Mouse (Mus musculus): ENCODE data around the gene Rxfp4.

The Rxfp4 gene

DNA sequence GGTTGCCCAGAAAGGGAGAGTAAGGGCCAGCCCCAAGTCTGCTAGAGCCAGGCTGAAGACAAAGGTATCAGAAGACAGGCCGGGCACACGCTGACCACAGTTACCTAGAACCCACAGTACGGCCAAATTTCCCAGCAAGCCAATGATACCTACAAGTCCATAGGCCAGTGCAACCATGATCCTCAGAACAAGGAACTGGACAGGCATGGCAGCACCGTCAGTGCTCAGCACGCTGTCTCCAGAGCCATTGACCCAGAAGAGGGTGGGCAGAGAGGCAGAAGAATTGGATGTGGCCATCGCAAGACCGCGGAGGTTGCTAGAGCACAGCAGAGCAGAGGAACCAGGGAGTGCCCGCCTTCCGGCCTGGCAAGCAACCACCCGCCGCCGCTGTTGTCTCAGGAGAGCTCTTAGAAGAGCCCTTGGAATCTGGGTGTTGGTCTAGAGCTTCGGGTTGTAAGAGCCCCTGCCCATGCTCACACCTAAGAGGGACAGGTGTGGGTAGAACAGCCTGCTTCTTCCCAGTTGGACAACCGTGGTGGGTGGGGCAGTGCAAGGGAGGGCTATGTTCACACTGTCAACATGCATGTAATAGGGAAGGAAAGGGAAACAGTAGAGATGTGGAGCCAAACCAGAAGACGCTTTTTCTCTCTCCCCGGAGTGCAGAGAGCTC is at the start of gene Rxfp4:
Gene Rxfp4, minus strand, starts transcription at position 297 of the 670 bp plus-strand sequence.
- no peak for DNase-seq

DNA sequence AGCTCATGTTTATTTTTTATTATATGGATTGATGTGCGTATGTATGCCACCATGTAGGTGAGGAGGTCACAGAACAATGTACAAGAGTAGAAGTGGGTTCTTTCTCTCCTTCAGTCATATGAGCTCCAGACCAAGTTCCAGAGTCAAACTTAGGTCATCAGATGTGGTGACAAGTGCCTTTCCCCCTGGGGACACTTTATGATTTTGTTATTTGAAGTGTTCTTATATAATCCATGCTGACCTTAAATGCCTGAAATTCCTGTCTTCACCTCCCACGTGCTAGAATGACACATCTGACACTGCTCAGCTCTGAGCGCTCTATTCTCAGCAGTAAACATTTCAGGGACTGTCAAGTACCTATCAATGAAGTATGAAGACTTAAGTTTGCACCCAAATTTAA is 48.3 kb upstream of the Rxfp4 start:
- DNase-seq: no peak

DNA sequence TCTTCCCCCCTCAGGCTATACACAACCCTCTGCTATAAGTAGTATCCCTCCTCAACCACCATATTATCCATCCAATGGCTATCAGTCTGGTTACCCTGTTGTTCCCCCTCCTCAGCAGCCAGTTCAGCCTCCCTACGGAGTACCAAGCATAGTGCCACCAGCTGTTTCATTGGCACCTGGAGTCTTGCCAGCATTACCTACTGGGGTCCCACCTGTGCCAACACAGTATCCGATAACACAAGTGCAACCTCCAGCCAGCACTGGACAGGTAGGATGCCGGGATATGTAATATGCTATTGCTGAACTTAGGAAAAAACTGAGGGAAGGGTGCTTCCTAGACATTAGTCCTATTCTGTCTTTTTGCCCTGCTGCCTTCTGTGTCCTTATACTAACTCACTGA is 47.3 kb upstream of the Rxfp4 start:
- no peak for DNase-seq

DNA sequence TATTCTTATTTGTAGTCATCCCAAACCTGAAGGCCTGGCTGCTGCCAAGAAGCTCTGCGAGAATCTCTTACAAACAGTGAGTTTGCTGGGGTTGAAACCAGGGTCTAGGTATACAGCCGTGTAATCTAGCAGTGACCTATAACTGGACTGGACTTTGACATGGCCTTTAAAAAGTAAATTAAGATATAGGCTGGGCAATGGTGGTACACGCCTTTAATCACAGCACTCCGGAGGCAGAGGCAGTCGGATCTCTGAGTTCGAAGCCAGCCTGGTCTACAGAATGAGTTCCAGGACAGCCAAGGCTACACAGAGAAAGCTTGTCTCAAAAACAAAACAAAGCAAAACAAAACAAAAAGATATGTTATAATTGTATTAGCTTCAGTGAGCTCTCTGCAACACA is 45.9 kb upstream of the Rxfp4 start:
- no peak for DNase-seq

DNA sequence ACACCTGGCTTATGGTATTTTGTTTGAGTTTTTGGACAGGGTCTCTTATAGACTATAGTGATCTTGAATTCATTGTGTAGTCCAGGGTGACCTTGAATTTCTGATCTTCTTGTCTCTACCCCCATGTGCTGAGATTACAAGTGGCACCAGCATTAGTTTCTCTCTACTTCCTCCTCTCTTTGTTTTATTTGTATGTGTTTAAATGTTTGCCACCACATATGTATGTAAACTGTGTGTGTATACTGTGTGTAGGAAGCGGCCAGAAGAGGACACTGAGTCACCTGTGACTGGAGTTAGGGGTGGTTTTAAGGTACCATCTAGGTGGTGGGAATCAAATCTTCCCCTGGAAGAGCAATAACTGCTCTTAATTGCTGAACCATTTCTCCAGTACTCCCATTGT is 45.1 kb upstream of the Rxfp4 start:
- no peak for DNase-seq

DNA sequence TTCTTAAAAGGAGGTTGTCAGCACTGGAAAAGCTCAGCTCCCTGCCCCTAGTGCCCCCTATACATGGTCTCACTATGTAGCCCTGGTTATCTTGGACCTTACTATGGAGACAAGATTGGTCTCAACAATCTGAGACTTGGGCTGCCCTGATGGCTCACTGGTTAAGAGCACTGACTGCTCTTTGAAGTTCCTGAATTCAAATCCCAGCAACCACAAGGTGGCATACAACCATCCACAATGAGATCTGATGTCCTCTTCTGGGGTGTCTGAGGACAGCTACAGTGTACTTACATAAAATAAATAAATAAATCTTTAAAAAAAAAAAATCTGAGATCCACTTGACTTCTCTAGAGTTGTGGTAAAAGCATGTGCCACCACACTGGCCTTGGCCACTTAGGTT is 42.6 kb upstream of the Rxfp4 start:
- no peak for DNase-seq

DNA sequence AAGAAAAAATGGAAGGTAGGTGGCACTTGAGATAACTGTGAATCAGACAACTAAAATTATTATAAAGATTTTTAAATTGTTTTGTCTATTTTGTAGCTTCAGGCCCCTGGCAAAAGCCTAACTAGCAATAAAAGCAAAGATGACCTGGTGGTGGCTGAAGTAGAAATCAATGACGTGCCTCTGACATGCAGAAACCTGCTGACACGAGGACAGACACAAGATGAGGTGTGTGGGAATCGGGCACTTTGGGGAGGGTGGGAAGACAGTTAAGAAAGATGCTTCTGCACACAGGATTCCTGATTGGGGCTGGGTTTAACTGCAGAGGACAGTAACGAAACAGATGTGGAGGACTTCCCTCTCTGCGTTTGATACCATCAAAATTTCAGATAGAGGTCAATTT is 36.1 kb upstream of the Rxfp4 start:
- no peak for DNase-seq

DNA sequence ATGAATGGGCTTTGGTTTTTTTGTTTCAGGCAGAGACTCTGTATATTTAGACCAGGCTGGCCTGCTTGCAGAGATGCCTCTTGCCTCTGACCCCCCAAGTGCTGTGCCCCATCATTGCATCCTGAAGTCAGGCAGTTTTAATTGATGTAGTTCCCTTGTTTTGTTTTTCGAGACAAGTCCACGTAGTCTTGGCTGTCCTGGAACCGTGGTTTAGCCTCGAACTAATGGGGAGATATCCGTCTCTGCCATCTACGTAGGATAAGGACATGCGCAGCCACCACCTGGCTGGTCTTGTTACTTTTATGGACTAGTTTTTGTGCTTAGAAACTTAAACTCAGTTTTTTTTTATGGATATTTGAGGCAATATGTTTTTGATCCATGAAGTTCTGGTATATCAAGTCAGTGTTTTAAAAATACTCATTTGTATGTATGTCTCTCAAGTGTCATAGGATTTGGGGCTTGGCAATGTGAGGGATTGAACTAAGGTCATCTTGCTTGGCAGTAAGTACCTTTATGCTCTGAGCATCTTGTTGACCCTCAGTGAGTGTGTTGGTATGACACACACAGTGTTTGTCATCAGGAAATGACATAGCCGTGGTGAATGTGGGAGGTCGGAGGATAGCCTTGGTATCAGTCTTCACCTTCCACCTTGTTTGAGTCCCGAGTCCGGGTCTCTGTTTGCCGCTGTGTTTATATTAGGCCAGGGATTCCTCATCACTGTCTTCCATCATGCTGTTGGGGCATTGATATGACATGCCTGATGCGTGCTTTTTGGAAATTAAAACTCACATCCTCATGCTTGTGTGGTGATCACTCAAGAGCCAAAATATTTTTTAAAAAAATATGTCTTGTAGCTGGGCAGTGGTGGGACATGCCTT is 34.0 kb upstream of the Rxfp4 start:
- peak; percentile 12 to 13 for DNase-seq

DNA sequence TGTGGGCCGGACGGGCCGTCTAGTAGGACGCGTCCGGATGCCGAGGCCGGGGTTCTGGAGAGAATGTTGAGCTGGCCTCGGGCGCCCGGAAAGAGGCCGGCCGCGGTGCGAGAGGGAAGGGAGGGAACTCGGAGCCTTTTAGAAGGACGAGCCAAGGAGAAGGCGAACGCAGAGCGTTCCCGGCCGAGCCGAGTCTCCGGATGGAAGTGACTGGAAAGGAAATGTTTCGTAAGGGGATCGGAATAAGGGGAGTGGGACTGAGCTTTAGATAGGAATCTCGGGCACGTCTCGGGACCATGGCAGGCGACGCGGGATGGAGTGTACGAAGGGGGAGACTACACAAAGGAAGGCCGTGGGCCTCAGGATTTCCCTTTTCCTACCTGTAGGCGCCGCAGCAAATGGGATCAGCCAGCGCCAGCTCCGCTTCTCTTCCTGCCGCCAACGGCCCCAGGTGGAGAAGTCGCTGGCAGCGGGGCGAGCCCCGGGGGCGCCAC is 33.1 kb upstream of the Rxfp4 start:
- DNase-seq: no peak

DNA sequence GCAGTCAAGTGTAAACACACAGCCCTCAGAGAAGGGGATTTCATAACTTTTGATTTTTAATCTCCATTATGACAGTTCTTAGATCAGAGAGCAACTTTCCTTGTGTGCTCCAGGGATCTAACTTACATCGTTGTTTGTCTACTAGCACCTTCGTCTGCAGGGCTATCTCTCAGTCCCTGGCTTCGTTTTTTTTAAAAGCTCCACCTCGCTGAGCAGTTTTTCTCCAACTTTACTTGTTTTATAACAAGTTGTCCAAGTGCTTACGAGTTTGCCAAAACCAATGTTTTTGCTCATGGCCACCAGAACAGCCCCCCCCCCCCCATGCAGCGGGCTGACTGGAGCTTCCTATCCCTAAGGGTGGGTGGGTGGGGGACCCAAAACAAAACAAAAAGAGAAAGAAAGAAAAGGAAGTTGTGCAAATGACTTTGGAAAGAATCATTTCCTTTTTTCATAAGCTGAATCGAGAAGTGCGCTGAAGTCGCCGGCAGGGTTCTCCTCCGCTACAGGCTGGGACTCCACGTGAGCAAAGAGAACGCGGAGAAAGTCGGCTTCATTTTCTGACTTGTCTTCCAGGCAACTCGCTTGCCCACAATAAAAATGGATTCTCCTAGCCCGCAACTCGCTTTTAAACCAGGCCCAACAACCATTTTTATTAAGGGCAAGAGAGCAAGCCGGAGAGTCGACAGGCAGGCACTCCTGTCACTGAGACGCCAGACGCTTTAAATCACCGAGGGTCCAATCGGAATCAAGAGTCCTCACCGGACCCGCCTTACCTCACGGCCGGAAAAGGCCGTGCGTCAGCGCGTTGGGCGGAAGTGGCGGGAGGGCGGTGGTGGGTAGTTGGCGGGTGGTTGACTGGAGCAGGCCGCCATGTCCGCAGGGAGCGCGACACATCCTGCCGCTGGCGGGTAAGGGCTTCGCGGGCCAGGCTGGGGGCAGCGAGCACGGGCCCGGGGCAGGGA is 32.3 kb upstream of the Rxfp4 start, which contains the start of gene Khdc4:
Gene Khdc4, plus strand, starts transcription at position 824 of the 962 bp plus-strand sequence.
- DNase-seq: peak; percentile 96

DNA sequence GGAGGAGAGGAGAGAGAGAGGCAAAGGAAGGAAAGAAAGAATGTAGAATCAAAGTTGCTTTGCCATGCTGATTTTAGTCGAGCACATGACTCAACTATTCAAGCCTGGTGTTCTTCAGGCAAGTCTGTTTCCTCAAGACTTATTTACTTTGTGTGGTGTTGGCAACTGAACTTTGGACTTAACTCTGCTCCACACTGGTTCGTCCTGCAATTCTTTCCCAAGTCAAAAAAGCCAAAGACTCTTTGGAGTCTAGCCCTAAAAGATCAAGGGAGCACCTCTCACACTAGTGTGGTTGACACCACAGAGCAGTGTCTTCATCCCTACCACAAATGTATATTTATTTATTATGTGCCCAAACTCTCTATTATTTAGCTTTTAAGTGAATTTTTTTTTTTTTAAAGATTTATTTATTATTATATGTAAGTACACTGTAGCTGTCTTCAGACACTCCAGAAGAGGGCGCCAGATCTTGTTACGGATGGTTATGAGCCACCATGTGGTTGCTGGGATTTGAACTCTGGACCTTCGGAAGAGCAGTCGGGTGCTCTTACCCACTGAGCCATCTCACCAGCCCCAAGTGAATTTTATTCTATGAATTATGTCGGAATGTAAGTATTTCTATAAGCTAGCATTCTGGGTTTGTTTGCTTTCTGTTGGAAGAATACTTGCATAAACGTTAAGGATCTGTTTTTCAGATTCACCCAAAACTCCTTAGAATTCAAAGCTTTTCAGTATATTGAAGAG is 31.5 kb upstream of the Rxfp4 start:
- DNase-seq: no peak

DNA sequence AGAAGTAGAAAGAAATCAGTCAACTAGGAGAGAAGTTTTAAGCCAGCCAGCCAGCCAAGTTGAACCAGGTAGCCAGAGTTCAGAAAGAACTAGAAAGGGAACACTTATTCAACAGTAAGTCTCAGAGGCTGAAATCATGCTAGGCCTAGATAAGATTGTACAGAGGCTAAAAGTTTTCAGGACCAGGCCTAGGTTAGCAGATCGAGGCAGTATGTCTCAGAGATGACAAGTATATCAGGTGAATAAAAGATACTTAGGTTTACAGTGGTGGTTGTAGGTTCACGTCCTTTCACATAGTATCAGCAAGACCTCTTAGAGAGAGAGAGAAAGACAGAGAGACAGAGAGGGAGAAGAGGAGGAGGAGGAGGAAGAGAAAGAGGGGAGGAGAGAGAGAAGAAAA is 30.9 kb upstream of the Rxfp4 start:
- DNase-seq: no peak

DNA sequence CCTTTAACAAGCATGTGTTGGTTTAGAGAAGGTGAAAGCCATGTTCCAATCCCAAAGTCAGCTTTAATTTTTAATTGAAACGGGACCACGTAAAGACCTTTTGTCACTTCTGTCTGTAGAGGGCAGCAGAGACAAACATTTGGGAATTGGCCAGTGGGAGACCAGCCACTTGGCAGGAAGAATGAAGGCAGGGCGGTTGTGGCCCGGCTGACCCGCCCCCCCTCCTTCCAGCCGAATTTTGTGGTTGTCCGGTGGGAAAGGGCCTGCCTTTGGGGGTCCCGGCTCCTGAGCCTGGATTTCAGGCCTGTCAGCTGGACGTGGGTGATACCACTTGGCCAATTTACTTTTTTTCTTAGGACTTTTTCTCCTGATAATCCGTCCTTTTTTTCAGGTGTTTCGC is 24.5 kb upstream of the Rxfp4 start:
- DNase-seq: peak; percentile 68

DNA sequence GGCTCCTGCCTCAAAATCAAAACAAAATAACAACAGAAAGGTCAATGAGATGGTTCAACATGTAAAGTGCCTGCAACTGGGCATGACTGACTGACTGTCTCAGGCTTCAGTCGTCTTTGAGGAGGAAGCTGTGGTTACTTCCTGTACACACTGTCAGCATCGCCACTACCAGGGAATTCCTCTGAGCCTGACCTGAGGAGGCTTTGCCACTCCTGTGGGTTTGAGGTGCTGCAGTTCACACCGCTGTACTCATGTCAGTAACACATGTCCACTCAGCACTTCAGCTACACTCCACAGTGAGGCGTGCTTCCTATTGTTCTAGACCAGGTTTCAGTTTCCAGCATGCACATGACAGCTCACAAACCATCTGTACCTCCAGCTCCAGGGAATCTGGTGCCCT is 11.2 kb upstream of the Rxfp4 start:
- DNase-seq: peak; percentile 46 to 54

DNA sequence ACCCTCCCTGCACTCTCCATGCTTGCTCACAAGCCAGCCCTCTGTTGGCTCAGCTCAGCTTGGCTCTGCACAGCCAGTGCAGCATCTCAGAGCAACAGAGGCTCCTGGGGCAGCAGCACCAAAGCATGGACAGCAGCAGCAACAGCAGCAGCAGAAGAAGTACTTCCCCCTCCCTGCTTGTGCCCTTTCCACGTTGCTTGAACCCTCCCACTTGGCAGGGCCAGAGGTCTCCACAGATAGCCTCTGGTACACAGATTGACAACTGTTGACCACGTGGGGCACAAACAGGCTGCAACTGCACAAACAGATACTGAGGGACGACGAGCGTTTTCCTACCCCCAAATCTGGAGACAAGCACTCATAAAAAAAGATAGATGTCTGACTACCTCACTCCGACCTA is 6.9 kb upstream of the Rxfp4 start:
- no peak for DNase-seq

DNA sequence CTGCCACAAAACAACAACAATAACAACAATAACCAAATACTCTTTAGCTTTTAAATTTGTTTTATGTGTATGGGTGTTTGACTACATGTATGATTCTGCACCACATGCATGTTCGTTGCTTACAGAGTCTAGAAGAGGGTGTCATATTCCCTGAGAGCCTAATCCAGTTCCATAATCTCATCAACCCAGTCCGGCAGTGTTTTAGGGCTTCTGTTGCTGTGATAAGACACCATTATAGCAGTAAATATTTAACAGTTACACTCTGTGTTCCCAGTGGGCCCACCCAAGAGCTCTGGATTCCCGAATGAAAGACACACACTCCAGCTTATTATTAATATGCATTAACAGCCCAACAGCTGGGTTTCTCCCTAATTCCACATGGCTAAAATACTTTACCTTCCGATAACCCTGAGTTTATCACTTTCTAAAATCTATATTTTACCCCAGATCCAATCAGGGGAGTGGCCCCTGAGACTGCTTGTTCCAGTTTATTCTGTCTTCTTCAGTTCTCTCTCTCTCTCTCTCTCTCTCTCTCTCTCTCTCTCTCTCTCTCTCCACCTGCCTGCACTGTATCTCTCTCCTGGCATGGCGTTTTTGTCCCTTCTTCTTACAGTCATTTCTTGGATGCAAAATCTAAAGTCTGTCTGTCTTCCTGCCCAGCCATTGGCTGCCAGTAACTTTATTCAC is 5.6 kb upstream of the Rxfp4 start:
- no peak for DNase-seq

DNA sequence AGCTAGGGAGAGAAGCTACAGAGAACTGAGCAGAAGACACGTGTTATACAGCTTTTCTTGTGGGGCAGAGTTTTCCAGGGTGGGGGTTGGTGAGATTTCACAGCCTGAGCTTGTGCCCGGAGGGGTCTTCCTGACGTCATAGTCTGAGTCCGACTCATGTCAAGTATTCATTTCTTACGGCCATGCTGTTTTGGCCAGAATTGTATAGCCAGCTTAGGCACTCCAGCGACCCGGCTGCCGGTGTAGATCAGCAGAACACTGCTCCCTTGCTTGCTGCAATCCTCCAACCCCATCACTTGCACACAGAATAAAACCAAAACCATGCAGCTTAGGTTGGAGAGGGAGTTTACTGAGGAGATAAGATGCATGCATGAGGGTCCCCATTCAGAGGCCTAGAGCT is 2.7 kb upstream of the Rxfp4 start:
- no peak for DNase-seq

DNA sequence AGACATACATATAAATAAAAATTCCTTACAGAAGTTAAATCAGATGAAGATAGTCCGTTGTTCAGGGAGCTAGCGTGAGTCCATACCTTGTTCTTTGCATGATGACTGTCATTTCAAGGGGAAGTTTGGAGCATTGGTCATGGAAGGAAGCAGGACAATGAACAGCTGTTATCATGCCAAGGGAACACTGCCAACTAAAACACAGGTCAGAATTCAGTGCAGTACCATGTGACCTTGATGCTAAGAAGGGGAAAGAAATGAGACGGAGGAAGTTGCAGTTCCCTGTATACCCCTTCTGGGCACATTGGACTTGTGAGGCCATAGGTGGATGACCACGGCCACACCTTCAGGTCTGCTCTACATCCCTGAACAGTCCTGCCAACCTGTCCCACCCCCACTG is 1.7 kb upstream of the Rxfp4 start:
- DNase-seq: no peak

DNA sequence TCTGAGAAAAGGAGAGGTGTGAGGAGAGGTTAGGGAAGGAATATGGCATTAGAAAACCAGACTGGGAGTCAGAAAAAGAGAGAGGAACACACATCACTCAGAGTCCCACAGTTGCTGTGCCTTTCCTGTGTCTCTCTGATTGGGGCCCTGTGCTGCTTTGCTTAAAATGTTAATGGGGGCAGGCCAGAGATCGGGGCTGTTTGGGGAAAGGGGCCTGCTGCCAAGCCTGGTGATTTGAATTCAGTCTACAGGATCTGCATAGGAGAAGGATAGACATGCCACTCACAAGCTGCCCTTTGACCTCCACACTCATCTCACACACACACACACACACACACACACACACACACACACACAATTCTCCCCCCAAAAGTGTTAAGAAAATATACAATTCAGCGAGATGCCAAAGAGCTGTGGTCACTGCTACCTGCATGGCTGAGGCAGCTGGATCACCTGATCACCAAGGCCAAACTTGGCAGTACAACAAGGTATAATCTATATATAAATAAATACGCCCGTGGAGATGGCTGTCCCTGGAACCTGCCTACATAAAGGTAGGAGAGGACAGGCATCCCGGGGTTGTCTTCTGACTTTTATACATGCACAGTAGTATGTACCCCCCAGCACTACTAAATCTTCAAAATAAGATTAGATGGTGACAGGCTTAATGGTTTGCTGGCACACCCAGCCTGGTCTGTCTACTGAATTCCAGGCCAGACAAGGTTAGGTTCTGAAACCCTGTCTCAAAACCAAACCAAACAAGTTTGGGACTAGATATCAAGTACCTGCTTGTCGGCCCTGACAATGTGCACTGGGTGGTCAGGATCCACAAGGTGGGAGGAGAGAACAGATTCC is 801 bp upstream of the Rxfp4 start:
- no peak for DNase-seq

All from B cell, adult 2 months (primary cell).